Comparison of ENCODE assay signal across 7 mouse cellular contexts in genomic region chr5:121398965-121399462, GRCm38 (mm10). TPM values are rescaled to one million over a fixed set of nuclear protein-coding genes. Genes with fewer than 3 reads are reported as not detected.
DNase-seq lines count a peak whose midpoint lies in the region; ATAC-seq lines count a peak whose summit lies in the region.

No protein-coding gene starts in this region.

- H3K9ac ChIP-seq in forebrain, embryonic 13.5 days, result peak overlapping the region; percentile 86
- peak overlapping the region; percentile 86 for H3K9ac ChIP-seq in liver, embryonic 12.5 days

- no peak overlapping the region for H3K27ac ChIP-seq in forebrain, embryonic 13.5 days
- H3K27ac ChIP-seq in liver, embryonic 12.5 days, result peak overlapping the region; percentile 94; the same call in 1 of the 2 replicates

- H3K4me2 ChIP-seq in forebrain, embryonic 13.5 days, result peak overlapping the region; percentile 96
- peak overlapping the region; percentile 98 for H3K4me2 ChIP-seq in liver, embryonic 12.5 days

- peaks cover 32% of the 10 kb centered on the region for H3K36me3 ChIP-seq in megakaryocyte, embryonic 14.5 days (replicated peaks; ENCODE audit: low read length)
- H3K36me3 ChIP-seq in forebrain, embryonic 13.5 days (ENCODE audit: poor library complexity, severe bottlenecking), result peaks cover 16% of the 10 kb centered on the region; the same call in 1 of the 2 replicates
- peaks cover 42% of the 10 kb centered on the region for H3K36me3 ChIP-seq in liver, embryonic 12.5 days

- no peak for ATAC-seq in megakaryocyte, adult 5-6 weeks (ENCODE audit: poor library complexity, severe bottlenecking)
- no peak for ATAC-seq in forebrain, embryonic 13.5 days
- no peak for ATAC-seq in liver, embryonic 12.5 days

- intact Hi-C loops in left cerebral cortex, postnatal 10 days (cut with DNase I), result no loop called here

- 59% methylated on average over 9 of the region's 9 CpGs for WGBS in forebrain, embryonic 13.5 days
- 21% methylated on average over 9 of the region's 9 CpGs for WGBS in liver, embryonic 12.5 days (ENCODE audit: insufficient replicate concordance)

- no peaks in the 10 kb centered on the region for H3K27me3 ChIP-seq in megakaryocyte, embryonic 14.5 days (replicated peaks)
- H3K27me3 ChIP-seq in forebrain, embryonic 13.5 days, result no peaks in the 10 kb centered on the region
- H3K27me3 ChIP-seq in liver, embryonic 12.5 days (replicated peaks), result no peaks in the 10 kb centered on the region

- H3K4me3 ChIP-seq in megakaryocyte, embryonic 14.5 days (replicated peaks), result peak overlapping the region; percentile 98
- peak overlapping the region; percentile 94 for H3K4me3 ChIP-seq in forebrain, embryonic 13.5 days
- peak overlapping the region; percentile 95 for H3K4me3 ChIP-seq in liver, embryonic 12.5 days

- DNase-seq in adipocyte (ENCODE audit: low spot score), result no peak
- no peak for DNase-seq in thymus, adult 18-20 months
- no peak for DNase-seq in left cerebral cortex, postnatal 10 days (ENCODE audit: extremely low spot score in 1 of 2, low spot score in 2 of 2)

- no peaks in the 10 kb centered on the region for H3K9me3 ChIP-seq in megakaryocyte, embryonic 14.5 days
- no peaks in the 10 kb centered on the region for H3K9me3 ChIP-seq in forebrain, embryonic 13.5 days (replicated peaks)
- peaks cover 5% of the 10 kb centered on the region; the same call in 1 of the 2 replicates for H3K9me3 ChIP-seq in liver, embryonic 12.5 days (replicated peaks)

- peaks cover 54% of the 10 kb centered on the region for H3K4me1 ChIP-seq in megakaryocyte, embryonic 14.5 days
- peaks cover 20% of the 10 kb centered on the region for H3K4me1 ChIP-seq in forebrain, embryonic 13.5 days
- H3K4me1 ChIP-seq in liver, embryonic 12.5 days, result peaks cover 59% of the 10 kb centered on the region

RNA-seq across cellular contexts. Expression of gene Naa25, which starts 1.3 kb away (rescaled TPM):
- polyA plus RNA-seq in megakaryocyte, embryonic 14.5 days (2012; ENCODE audit: insufficient read depth, low replicate concordance), result 1.0 TPM in 1 of 2 replicates, not detected in the other
- 13.3 and 17.9 TPM in 2 replicates for total RNA-seq in megakaryocyte, adult 5-6 weeks (2015)
- total RNA-seq in megakaryocyte, adult 5-6 weeks (2017), result 25.6 and 32.2 TPM in 2 replicates
- 46.7 and 52.2 TPM in 2 replicates for polyA plus RNA-seq in forebrain, embryonic 13.5 days (2015; fragmentation: Nextera tagmentation; extraction: Ambion mirVana)
- polyA plus RNA-seq in liver, embryonic 12.5 days (2016; fragmentation: Nextera tagmentation; extraction: Ambion mirVana), result 41.2 and 42.7 TPM in 2 replicates
- 10 to 100 TPM; 48.3 to 50.1 TPM for total RNA-seq in left cerebral cortex, postnatal 10 days (2021)

RNA-seq across cellular contexts. Expression of gene Trafd1, which starts 13.6 kb away (rescaled TPM):
- 34.2 and 34.9 TPM in 2 replicates for polyA plus RNA-seq in megakaryocyte, embryonic 14.5 days (2012; ENCODE audit: insufficient read depth, low replicate concordance)
- 77.9 and 78.1 TPM in 2 replicates for total RNA-seq in megakaryocyte, adult 5-6 weeks (2015)
- total RNA-seq in megakaryocyte, adult 5-6 weeks (2017), result 92.5 and 94.1 TPM in 2 replicates
- 111 and 117 TPM in 2 replicates for polyA plus RNA-seq in forebrain, embryonic 13.5 days (2015; fragmentation: Nextera tagmentation; extraction: Ambion mirVana)
- polyA plus RNA-seq in liver, embryonic 12.5 days (2016; fragmentation: Nextera tagmentation; extraction: Ambion mirVana), result 23.7 and 25.7 TPM in 2 replicates
- 100 to 1,000 TPM in 1 of 2 experiments, 10 to 100 TPM in 1; 97.9 to 105 TPM for total RNA-seq in left cerebral cortex, postnatal 10 days (2021)

RNA-seq across cellular contexts. Expression of gene Tmem116, which starts 52.7 kb away (rescaled TPM):
- polyA plus RNA-seq in megakaryocyte, embryonic 14.5 days (2012; ENCODE audit: insufficient read depth, low replicate concordance), result 0.93 TPM in 1 of 2 replicates, not detected in the other
- total RNA-seq in megakaryocyte, adult 5-6 weeks (2015), result not detected in 2 replicates
- total RNA-seq in megakaryocyte, adult 5-6 weeks (2017), result not detected in 2 replicates
- 1.8 TPM in 2 replicates for polyA plus RNA-seq in forebrain, embryonic 13.5 days (2015; fragmentation: Nextera tagmentation; extraction: Ambion mirVana)
- 0.64 and 0.74 TPM in 2 replicates for polyA plus RNA-seq in liver, embryonic 12.5 days (2016; fragmentation: Nextera tagmentation; extraction: Ambion mirVana)
- 1 to 10 TPM; 4.4 to 5.5 TPM for total RNA-seq in left cerebral cortex, postnatal 10 days (2021)

RNA-seq across cellular contexts. Expression of gene Erp29, which starts 53.3 kb away (rescaled TPM):
- polyA plus RNA-seq in megakaryocyte, embryonic 14.5 days (2012; ENCODE audit: insufficient read depth, low replicate concordance), result 132 and 257 TPM in 2 replicates
- total RNA-seq in megakaryocyte, adult 5-6 weeks (2015), result 266 and 273 TPM in 2 replicates
- 936 and 1,238 TPM in 2 replicates for total RNA-seq in megakaryocyte, adult 5-6 weeks (2017)
- polyA plus RNA-seq in forebrain, embryonic 13.5 days (2015; fragmentation: Nextera tagmentation; extraction: Ambion mirVana), result 130 and 137 TPM in 2 replicates
- 103 TPM in 2 replicates for polyA plus RNA-seq in liver, embryonic 12.5 days (2016; fragmentation: Nextera tagmentation; extraction: Ambion mirVana)
- total RNA-seq in left cerebral cortex, postnatal 10 days (2021), result 100 to 1,000 TPM; 172 to 181 TPM

Comparison
In these comparisons a context has a peak if more than half of its experiments do, and no peak if none do; other contexts are left out.
1. RNA of gene Naa25, which starts 1.3 kb away (polyA plus RNA-seq): 46.7 to 52.2 TPM in forebrain, embryonic 13.5 days and 41.2 to 42.7 TPM in liver, embryonic 12.5 days; 1.0 TPM in megakaryocyte, embryonic 14.5 days; every median in the first group is over 10 times any median in the second.
2. Peak in every context shown above with its lines, with median percentiles within 50 percentile points of each other: H3K4me3 ChIP-seq.